Mouse (Mus musculus) lung, postnatal 0 days (tissue): ENCODE data around the gene Prph.
A peak's percentile ranks its signal among the peaks of the same experiment; 100 is the strongest.

ENCODE experiments used
- CTCF ChIP-seq: IDR thresholded peaks from 2 replicates; pipeline ENCODE4 v1.5.1; 2016; ENCODE audit warnings: antibody characterized with exemption, mild to moderate bottlenecking
- EP300 ChIP-seq: IDR thresholded peaks from 2 replicates; pipeline ENCODE4 v1.6.1; 2016; ENCODE audit warnings: antibody characterized with exemption, mild to moderate bottlenecking, control low read depth

- TF ChIP-seq CTCF (peak; percentile 80), EP300 (no peak)
Measured at GRCm38 (mm10) chr15:99083258-99083657, 28.3 kb downstream of the Prph start.
